Mouse (Mus musculus): ENCODE measurements around the gene Vmn1r137.
"Not testable (repeated sequence)": the region's sequence is repeated elsewhere in the genome, so short reads cannot be mapped to it uniquely, and the experiment has no call there.

Gene Vmn1r137

DNA sequence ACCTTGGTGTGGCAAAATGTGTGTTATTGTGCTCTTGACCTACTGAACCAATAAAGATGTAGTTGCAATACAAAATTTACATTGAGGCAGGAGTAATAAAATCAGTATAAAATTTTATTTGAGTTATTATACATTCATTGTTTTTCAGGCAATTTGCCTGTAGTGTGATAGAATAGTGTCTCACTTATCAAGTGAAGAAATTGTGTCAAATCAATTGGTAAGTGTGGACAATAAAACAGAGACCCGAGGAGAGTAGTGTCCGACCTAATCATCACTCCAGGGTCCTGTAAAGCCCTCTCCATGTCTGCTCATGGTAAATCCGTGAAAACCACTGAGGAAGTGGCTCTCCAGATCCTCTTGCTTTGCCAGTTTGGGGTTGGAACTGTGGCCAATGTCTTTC, at the start of gene Vmn1r137:
Vmn1r137 (plus strand) TSS at position 301 of the 400 bp plus-strand sequence.
- not testable (repeated sequence) for DNase-seq

- not testable (repeated sequence) for DNase-seq
Observed at GRCm38 (mm10) chr7:22028797-22029196, 34.4 kb downstream of the Vmn1r137 start, which contains the start of gene Vmn1r138. Gene Vmn1r138, minus strand, starts transcription at chr7:22028897.
